ENCODE assay signal across 10 mouse cellular contexts in genomic region chr5:135276597-135276996, GRCm38 (mm10). TPM values are rescaled to one million over a fixed set of nuclear protein-coding genes. Genes with fewer than 3 reads are reported as not detected.
DNase-seq lines count a peak whose midpoint lies in the region; ATAC-seq and TF ChIP-seq lines count a peak whose summit lies in the region.
"Had no signal": no experiment of that assay in that cellular context is flagged by ENCODE, and none has a peak within 500 bp of the region (broad histone marks: within the 10 kb centered on the region; RNA-seq: fewer than 3 reads in every experiment).

No protein-coding gene starts in this region.

- no peaks in the 10 kb centered on the region for H3K9me3 ChIP-seq in lung, embryonic 14.5 days (ENCODE audit: low read depth, low read length)
- no peaks in the 10 kb centered on the region for H3K9me3 ChIP-seq in forebrain, embryonic 11.5 days (ENCODE audit: control insufficient read depth, low read length)
- no peaks in the 10 kb centered on the region for H3K9me3 ChIP-seq in limb, embryonic 14.5 days (ENCODE audit: control insufficient read depth, low read length)

- no peak for TF ChIP-seq POLR2A in limb, embryonic 14.5 days (IDR thresholded peaks at IDR 0.05; ENCODE audit: borderline replicate concordance, extremely low read depth, insufficient read depth, insufficient read length)

- H3K4me3 ChIP-seq in lung, embryonic 14.5 days (ENCODE audit: low read depth, low read length): peak overlapping the region; percentile 22
- H3K4me3 ChIP-seq in forebrain, embryonic 11.5 days (ENCODE audit: low read depth, low read length): no peak overlapping the region
- H3K4me3 ChIP-seq in limb, embryonic 14.5 days (replicated peaks; ENCODE audit: low read length): peak overlapping the region; percentile 21

- H3K9ac ChIP-seq in lung, embryonic 14.5 days: peak overlapping the region; percentile 13; the same call in 1 of the 2 replicates
- peak overlapping the region; percentile 51 for H3K9ac ChIP-seq in forebrain, embryonic 11.5 days (ENCODE audit: low read length)
- H3K9ac ChIP-seq in limb, embryonic 14.5 days (ENCODE audit: low read depth, low read length, severe bottlenecking): peak overlapping the region; percentile 40

- H3K4me2 ChIP-seq in lung, embryonic 14.5 days: peak overlapping the region; percentile 52
- peak overlapping the region; percentile 39 for H3K4me2 ChIP-seq in forebrain, embryonic 11.5 days (ENCODE audit: low read depth, low read length, severe bottlenecking)
- H3K4me2 ChIP-seq in limb, embryonic 14.5 days (replicated peaks; ENCODE audit: low read depth, low read length, severe bottlenecking): peak overlapping the region; percentile 40

- peak; percentile 17 for DNase-seq in lung, embryonic 14.5 days
- no peak for DNase-seq in lung, postnatal 36 days
- peak; percentile 68 for DNase-seq in forebrain, embryonic 11.5 days (ENCODE audit: low spot score)
- no peak for DNase-seq in limb, embryonic 14.5 days (ENCODE audit: low spot score)
- DNase-seq in retina, postnatal 1 day: peak; percentile 52
- no peak for DNase-seq in cerebellum, adult 9-10 months
- no peak for DNase-seq in adrenal gland, postnatal 4 days (ENCODE audit: low spot score in 2 of 2)
- DNase-seq: kidney, postnatal 25 days had no signal

- 5% methylated on average over 36 of the region's 36 CpGs for WGBS in lung, embryonic 14.5 days
- 5% methylated on average over 36 of the region's 36 CpGs for WGBS in forebrain, embryonic 11.5 days
- 3% methylated on average over 36 of the region's 36 CpGs for WGBS in limb, embryonic 14.5 days

- peaks cover 15% of the 10 kb centered on the region; the same call in 1 of the 2 replicates for H3K27me3 ChIP-seq in lung, embryonic 14.5 days (ENCODE audit: insufficient read depth, low read length)
- H3K27me3 ChIP-seq in forebrain, embryonic 11.5 days (ENCODE audit: control insufficient read depth, insufficient read depth, low read length): no peaks in the 10 kb centered on the region; the same call in 1 of the 2 replicates
- H3K27me3 ChIP-seq in limb, embryonic 14.5 days (ENCODE audit: control insufficient read depth, insufficient read depth, low read length): no peaks in the 10 kb centered on the region

- H3K36me3 ChIP-seq in lung, embryonic 14.5 days (ENCODE audit: insufficient read depth): no peaks in the 10 kb centered on the region
- no peaks in the 10 kb centered on the region for H3K36me3 ChIP-seq in forebrain, embryonic 11.5 days (ENCODE audit: control insufficient read depth, insufficient read depth, low read length)
- H3K36me3 ChIP-seq in limb, embryonic 14.5 days (ENCODE audit: control insufficient read depth, insufficient read depth, low read length): no peaks in the 10 kb centered on the region

- H3K4me1 ChIP-seq in lung, embryonic 14.5 days (ENCODE audit: insufficient read depth): no peaks in the 10 kb centered on the region
- H3K4me1 ChIP-seq in forebrain, embryonic 11.5 days (replicated peaks; ENCODE audit: control insufficient read depth, insufficient read depth, low read length): peaks cover 13% of the 10 kb centered on the region
- peaks cover 40% of the 10 kb centered on the region for H3K4me1 ChIP-seq in limb, embryonic 14.5 days (ENCODE audit: control insufficient read depth, insufficient read depth, low read length)

- no peak for TF ChIP-seq CTCF in lung, embryonic 14.5 days (IDR thresholded peaks at IDR 0.05; ENCODE audit: low read depth)

- no peak overlapping the region for H3K27ac ChIP-seq in lung, embryonic 14.5 days (ENCODE audit: low read depth)
- H3K27ac ChIP-seq in forebrain, embryonic 11.5 days (ENCODE audit: low read depth, low read length): no peak overlapping the region
- H3K27ac ChIP-seq in limb, embryonic 14.5 days (replicated peaks; ENCODE audit: low read depth, low read length): peak overlapping the region; percentile 68

- no peak for ATAC-seq in lung, embryonic 14.5 days (ENCODE audit: insufficient read depth)
- 0 out of 2 replicates have a peak, but pooled peaks have one; percentile 53 for ATAC-seq in forebrain, embryonic 11.5 days (replicated peaks; ENCODE audit: low FRiP score)
- ATAC-seq in limb, embryonic 14.5 days (ENCODE audit: low FRiP score, low read depth): no peak
- no peak for ATAC-seq in megakaryocyte progenitor cell, adult 5-6 weeks (replicated peaks; ENCODE audit: poor library complexity)

RNA-seq across cellular contexts. Expression of gene Fzd9, which starts 25.6 kb away (rescaled TPM):
- polyA plus RNA-seq in lung, embryonic 14.5 days (2014; fragmentation: Nextera tagmentation; extraction: Ambion mirVana): 0.43 and 0.65 TPM in 2 replicates
- 19.5 and 19.7 TPM in 2 replicates for polyA plus RNA-seq in forebrain, embryonic 11.5 days (2014; fragmentation: Nextera tagmentation; extraction: Ambion mirVana)
- 31.2 and 50.0 TPM in 2 replicates for polyA plus RNA-seq in limb, embryonic 14.5 days (2012; rRNA removed)
- 19.4 and 23.1 TPM in 2 replicates for polyA plus RNA-seq in limb, embryonic 14.5 days (2014; fragmentation: Nextera tagmentation; extraction: Ambion mirVana)
- total RNA-seq in adrenal gland, postnatal 4 days (2021): 1 to 10 TPM; 2.6 to 2.8 TPM
- total RNA-seq in megakaryocyte progenitor cell, adult 5-6 weeks (2015): 0.42 and 0.59 TPM in 2 replicates
- total RNA-seq in megakaryocyte progenitor cell, adult 5-6 weeks (2017): 0.12 and 0.14 TPM in 2 replicates
- total RNA-seq: neutrophil, adult 5-6 weeks had no signal

Comparison
In these comparisons a context has a peak if more than half of its experiments do, and no peak if none do; other contexts are left out.
1. DNase-seq: peak in lung, embryonic 14.5 days (single experiment), forebrain, embryonic 11.5 days (single experiment) and retina, postnatal 1 day (single experiment); none in lung, postnatal 36 days (single experiment), limb, embryonic 14.5 days (single experiment), cerebellum, adult 9-10 months (single experiment) and adrenal gland, postnatal 4 days (0 of 2).
2. RNA of gene Fzd9, which starts 25.6 kb away (polyA plus RNA-seq): 19.4 to 50.0 TPM in limb, embryonic 14.5 days and 19.5 to 19.7 TPM in forebrain, embryonic 11.5 days; 0.43 to 0.65 TPM in lung, embryonic 14.5 days; every median in the first group is over 10 times any median in the second.
3. Peak in every context shown above with its lines, with median percentiles within 50 percentile points of each other: H3K4me2 ChIP-seq and H3K9ac ChIP-seq.